Mouse (Mus musculus) liver, adult 2 months (tissue): ENCODE measurements around the gene Gabrb2.

Experiments
- CTCF ChIP-seq: fragments of 200-500 bp; IDR thresholded peaks from 2 replicates; pipeline ENCODE4 v1.5.1; 2011; ENCODE audit warnings: low read depth, low read length, control low read depth
- POLR2A ChIP-seq: fragments of 200-500 bp; IDR thresholded peaks from 2 replicates; pipeline ENCODE4 v1.6.1; 2011; ENCODE audit warnings: low read length, control low read depth; ENCODE audit not compliant: insufficient read depth; ENCODE audit errors: extremely low read depth

GRCm38 (mm10) chr11:42571467-42571866, 151.9 kb downstream of the Gabrb2 start:
- TF ChIP-seq POLR2A (no peak), CTCF (no peak)
